Mouse (Mus musculus) heart, embryonic 14.5 days (tissue): ENCODE measurements around the gene Trim5. TPM values are rescaled to one million over a fixed set of nuclear protein-coding genes. Genes with fewer than 3 reads are reported as not detected.
A peak's percentile ranks its signal among the peaks of the same experiment; 100 is the strongest.

Source experiments
- ATAC-seq: fragments of 200-750 bp; cut with Nextera tagmentation; 2 replicates; pipeline ENCODE4 v1.8.0; 2017; ENCODE audit warnings: low read depth, moderate TSS enrichment; ENCODE audit not compliant: insufficient number of reproducible peaks, insufficient read depth, low FRiP score
- H3K27ac ChIP-seq, 2 experiments: fragments of 200-500 bp in 1 of 2; fragments of 300-500 bp in 1 of 2; sonication (generic) in 1 of 2; replicated peaks in 1 of 2; 2 replicates each; pipeline ENCODE4 v1.5.1; 2012 to 2014; ENCODE audit warnings: low read depth in 2 of 2, low read length in 2 of 2, control low read depth in 1 of 2, mild to moderate bottlenecking in 1 of 2, mixed read lengths in 1 of 2; ENCODE audit not compliant: control insufficient read depth in 1 of 2, insufficient read depth in 1 of 2
- H3K27me3 ChIP-seq: fragments of 300-500 bp; sonication (generic); 2 replicates; pipeline ENCODE4 v1.6.1; 2014; ENCODE audit warnings: mild to moderate bottlenecking, low read length, control low read depth; ENCODE audit not compliant: control insufficient read depth, insufficient read depth
- H3K36me3 ChIP-seq: fragments of 300-500 bp; sonication (generic); 2 replicates; pipeline ENCODE4 v1.6.1; 2014; ENCODE audit warnings: mild to moderate bottlenecking, control low read depth, low read length, mixed read lengths; ENCODE audit not compliant: control insufficient read depth, insufficient read depth
- H3K4me1 ChIP-seq, 2 experiments: fragments of 200-500 bp in 1 of 2; fragments of 300-500 bp in 1 of 2; sonication (generic) in 1 of 2; 2 replicates each; pipeline ENCODE4 v1.6.1; 2012 to 2014; ENCODE audit warnings: low read length in 2 of 2, control low read depth in 1 of 2, mixed read lengths in 1 of 2; ENCODE audit not compliant: control insufficient read depth in 2 of 2, insufficient read depth in 2 of 2
- H3K4me2 ChIP-seq: fragments of 300-500 bp; sonication (generic); 2 replicates; pipeline ENCODE4 v1.6.1; 2014; ENCODE audit warnings: mild to moderate bottlenecking, low read length
- H3K4me3 ChIP-seq, 2 experiments: fragments of 200-500 bp in 1 of 2; fragments of 300-500 bp in 1 of 2; sonication (generic) in 1 of 2; 2 replicates each; pipeline ENCODE4 v1.5.1; 2012 to 2014; ENCODE audit warnings: low read length in 2 of 2, mild to moderate bottlenecking in 2 of 2, control low read depth in 1 of 2, low read depth in 1 of 2, moderate library complexity in 1 of 2; ENCODE audit not compliant: control insufficient read depth in 1 of 2, insufficient read depth in 1 of 2
- H3K9ac ChIP-seq: fragments of 300-500 bp; sonication (generic); 2 replicates; pipeline ENCODE4 v1.6.1; 2014; ENCODE audit warnings: mild to moderate bottlenecking, low read length
- H3K9me3 ChIP-seq: fragments of 300-500 bp; sonication (generic); 2 replicates; pipeline ENCODE4 v1.6.1; 2016; ENCODE audit warnings: low read length, control low read depth; ENCODE audit not compliant: control insufficient read depth
- WGBS: fragments of 180-500 bp; shearing (Covaris S2); extraction: QIAGEN DNeasy Blood & Tissue Kit; methylation state at CpG from one replicate; pipeline ENCODE4 v1.1.7; 2014; 5-methylcytosine and 5-hydroxymethylcytosine counted together
- polyA plus RNA-seq: library from polyadenylated mRNA; unstranded; fragments of >200 nt; fragmentation: Nextera tagmentation; extraction: Ambion mirVana; gene quantifications from 2 replicates; pipeline ENCODE4 v1.2.1, GENCODE M21; 2014

Gene Trim5
- polyA plus RNA-seq, 1 experiment from 2014 or later, result 0.54 TPM

- ATAC-seq, result no peak
- WGBS, result 25% methylated on average over 2 of the region's 2 CpGs
- Histone ChIP-seq H3K27ac (no peak overlapping the region), H3K36me3 (0 out of 2 replicates have a peak, but pooled peaks cover 11% of the 10 kb centered on the region), H3K4me1 (no peaks in the 10 kb centered on the region), H3K9me3 (no peaks in the 10 kb centered on the region), H3K27me3 (no peaks in the 10 kb centered on the region), H3K4me3 (no peak overlapping the region), H3K4me2 (no peak overlapping the region), H3K9ac (no peak overlapping the region)
Measured at GRCm38 (mm10) chr7:104231203-104231602, 56.7 kb downstream of the Trim5 start.

GRCm38 (mm10) chr7:104218701-104219569 lies 69.0 kb downstream of the Trim5 start, which contains the start of gene Trim6:
Gene Trim6 (plus strand): TSS chr7:104218793.
- 1% methylated on average over 37 of the region's 37 CpGs for WGBS
- H3K27ac ChIP-seq, result peak within 1 kb of the TSS; percentile 53 to 83

GRCm38 (mm10) chr7:104217881-104218280 lies 70.0 kb downstream of the Trim5 start:
- Histone ChIP-seq H3K4me1 (peaks cover 0 to 5% of the 10 kb centered on the region in 2 experiments; a peak in 1 of 4 replicates), H3K36me3 (no peaks in the 10 kb centered on the region), H3K4me2 (no peak overlapping the region), H3K27me3 (no peaks in the 10 kb centered on the region), H3K4me3 (no peak overlapping the region), H3K27ac (no peak overlapping the region), H3K9me3 (no peaks in the 10 kb centered on the region), H3K9ac (no peak overlapping the region)
- no peak for ATAC-seq
- 79% methylated on average over 2 of the region's 2 CpGs for WGBS

More at GRCm38 (mm10) chr7:104218701-104219569, 69.0 kb downstream of the Trim5 start, which contains the start of gene Trim6:
- H3K9ac ChIP-seq, result peak within 1 kb of the TSS; percentile 75
- no peaks in the 10 kb centered on the region for H3K9me3 ChIP-seq
- H3K4me1 ChIP-seq, result peaks cover 0 to 5% of the 10 kb centered on the region in 2 experiments; a peak in 1 of 4 replicates
- no peaks in the 10 kb centered on the region for H3K27me3 ChIP-seq
- ATAC-seq, result peak; percentile 81
- peak within 1 kb of the TSS; percentile 80 for H3K4me2 ChIP-seq
- H3K4me3 ChIP-seq, result peak within 1 kb of the TSS; percentile 56 to 66
- no peaks in the 10 kb centered on the region for H3K36me3 ChIP-seq

- H3K27ac ChIP-seq, result no peak overlapping the region
- no peak for ATAC-seq
- no peaks in the 10 kb centered on the region for H3K9me3 ChIP-seq
- WGBS, result 27% methylated on average over 1 of the region's 1 CpGs
- H3K4me2 ChIP-seq, result no peak overlapping the region
- H3K4me1 ChIP-seq, result peaks cover 0 to 5% of the 10 kb centered on the region in 2 experiments; a peak in 1 of 4 replicates
- no peaks in the 10 kb centered on the region for H3K27me3 ChIP-seq
- H3K36me3 ChIP-seq, result no peaks in the 10 kb centered on the region
- no peak overlapping the region for H3K4me3 ChIP-seq
- H3K9ac ChIP-seq, result no peak overlapping the region
Measured at GRCm38 (mm10) chr7:104216011-104216535, 71.8 kb downstream of the Trim5 start.

Other genes starting within 250 kb of the Trim5 start
- gene Olfr642, start 235.4 kb downstream of the Trim5 start, polyA plus RNA-seq, result not detected in 2 replicates
- gene 4930516K23Rik, start 226.6 kb downstream of the Trim5 start, polyA plus RNA-seq, result not detected in 2 replicates
- not detected in 2 replicates for gene Olfr644, start 216.2 kb downstream of the Trim5 start, polyA plus RNA-seq
- gene Olfr645, start 202.6 kb downstream of the Trim5 start, polyA plus RNA-seq, result not detected in 2 replicates
- gene Olfr646, start 183.2 kb downstream of the Trim5 start, polyA plus RNA-seq, result not detected in 2 replicates
- not detected in 2 replicates for gene Ubqln5, start 158.3 kb downstream of the Trim5 start, polyA plus RNA-seq
- gene Olfr643, start 150.7 kb downstream of the Trim5 start, polyA plus RNA-seq, result not detected in 2 replicates
- gene Ubqln3, start 144.8 kb downstream of the Trim5 start, polyA plus RNA-seq, result not detected in 2 replicates
- gene Ubqlnl, start 137.5 kb downstream of the Trim5 start, polyA plus RNA-seq, result not detected in 2 replicates
- gene Olfm5, start 123.3 kb downstream of the Trim5 start, polyA plus RNA-seq, result not detected in 2 replicates
- gene Olfr648, start 104.7 kb downstream of the Trim5 start, polyA plus RNA-seq, result 0.08 and 0.39 TPM in 2 replicates
- not detected in 2 replicates for gene Olfr649, start 92.1 kb downstream of the Trim5 start, polyA plus RNA-seq
- gene Trim6, start 69.3 kb downstream of the Trim5 start, polyA plus RNA-seq, result 1.9 and 2.3 TPM in 2 replicates
- 3.6 and 4.7 TPM in 2 replicates for gene Trim34a, start 43.6 kb downstream of the Trim5 start, polyA plus RNA-seq
- 8.0 and 9.5 TPM in 2 replicates for gene Trim12a, start 27.4 kb upstream of the Trim5 start, polyA plus RNA-seq
- 0.20 TPM in 1 of 2 replicates, not detected in the other for gene Trim34b, start 41.4 kb upstream of the Trim5 start, polyA plus RNA-seq
- 2.0 and 2.6 TPM in 2 replicates for gene Trim12c, start 65.3 kb upstream of the Trim5 start, polyA plus RNA-seq
- not detected in 2 replicates for gene Trim30b, start 81.8 kb upstream of the Trim5 start, polyA plus RNA-seq
- 0.11 and 0.23 TPM in 2 replicates for gene Trim30c, start 112.7 kb upstream of the Trim5 start, polyA plus RNA-seq
- 1.2 and 1.6 TPM in 2 replicates for gene Trim30a, start 177.1 kb upstream of the Trim5 start, polyA plus RNA-seq
- gene Trim30d, start 219.8 kb upstream of the Trim5 start, polyA plus RNA-seq, result 0.70 and 0.98 TPM in 2 replicates